Mouse (Mus musculus): ENCODE measurements around the gene Arl16. TPM values are rescaled to one million over a fixed set of nuclear protein-coding genes. Genes with fewer than 3 reads are reported as not detected.

The Arl16 gene
- polyA plus RNA-seq, 1 experiment from 2014 or later, result 48.8 TPM

DNA sequence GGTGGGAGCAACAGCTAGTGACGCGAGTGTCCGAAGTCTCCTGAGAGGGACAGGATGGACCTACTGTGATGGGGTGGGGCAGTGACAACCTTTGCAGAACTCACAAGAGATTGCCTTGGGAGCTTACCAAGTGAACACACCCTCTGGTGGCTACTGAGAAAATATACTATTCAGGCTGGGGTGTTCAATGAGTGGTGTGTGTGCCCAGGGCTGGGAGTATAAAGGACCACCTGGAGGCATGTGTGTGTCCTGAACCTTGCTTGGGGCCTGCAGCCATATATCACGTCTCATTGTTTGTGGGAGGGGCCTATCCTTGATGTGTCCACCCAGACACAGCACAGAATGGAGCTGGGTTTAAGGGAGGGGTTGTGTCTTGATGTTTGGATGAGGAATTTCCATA, 21.1 kb upstream of the Arl16 start:
- 75% methylated on average over 4 of the region's 4 CpGs for WGBS

DNA sequence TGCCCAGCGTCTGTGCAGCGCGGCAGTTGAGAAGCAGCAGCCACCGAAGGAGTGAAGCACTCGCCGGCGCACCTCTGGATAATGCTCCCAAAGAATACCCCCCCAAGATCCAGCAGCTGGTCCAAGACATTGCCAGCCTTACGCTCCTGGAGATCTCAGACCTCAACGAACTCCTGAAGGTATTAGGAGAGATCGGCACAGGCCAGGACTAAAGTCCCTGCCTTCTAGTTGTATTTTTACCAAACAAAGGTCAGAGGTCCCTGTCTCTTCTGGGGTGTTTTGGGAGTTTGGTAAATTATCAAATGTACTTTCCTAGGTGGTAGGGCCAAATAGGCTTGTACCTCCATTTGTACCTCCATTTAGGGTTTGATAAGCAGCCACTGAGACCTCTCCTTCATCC, 17.8 kb upstream of the Arl16 start:
- H3K4me2 ChIP-seq (ENCODE audit: low read length), result peak overlapping the region; percentile 92
- no peaks in the 10 kb centered on the region for H3K27me3 ChIP-seq (ENCODE audit: control insufficient read depth, insufficient read depth, low read length)
- H3K4me1 ChIP-seq (ENCODE audit: control insufficient read depth, insufficient read depth, low read length), result peaks cover 17% of the 10 kb centered on the region
- H3K27ac ChIP-seq (replicated peaks; ENCODE audit: low read depth, low read length), result 0 out of 2 replicates have a peak overlapping the region, but pooled peaks have one; percentile 92
- peak overlapping the region; percentile 84 for H3K9ac ChIP-seq (replicated peaks; ENCODE audit: low read length)
- DNase-seq, result no peak
- peak overlapping the region; percentile 98 for H3K4me3 ChIP-seq (replicated peaks; ENCODE audit: low read depth, low read length)
- H3K36me3 ChIP-seq (ENCODE audit: control insufficient read depth, insufficient read depth, low read length), result peaks cover 66% of the 10 kb centered on the region
- H3K9me3 ChIP-seq (ENCODE audit: control insufficient read depth, low read length), result no peaks in the 10 kb centered on the region
- 11% methylated on average over 10 of the region's 10 CpGs for WGBS
- ATAC-seq (ENCODE audit: low FRiP score, low TSS enrichment), result no peak

More for the DNA sequence above, 21.1 kb upstream of the Arl16 start:
- Histone ChIP-seq H3K4me1 (ENCODE audit: control insufficient read depth, insufficient read depth, low read length) (peaks cover 33% of the 10 kb centered on the region), H3K4me3 (replicated peaks; ENCODE audit: low read depth, low read length) (no peak overlapping the region), H3K27ac (replicated peaks; ENCODE audit: low read depth, low read length) (no peak overlapping the region), H3K9me3 (ENCODE audit: control insufficient read depth, low read length) (no peaks in the 10 kb centered on the region), H3K36me3 (ENCODE audit: control insufficient read depth, insufficient read depth, low read length) (peaks cover 35% of the 10 kb centered on the region), H3K9ac (replicated peaks; ENCODE audit: low read length) (no peak overlapping the region), H3K4me2 (ENCODE audit: low read length) (no peak overlapping the region), H3K27me3 (ENCODE audit: control insufficient read depth, insufficient read depth, low read length) (no peaks in the 10 kb centered on the region)
- no peak for ATAC-seq (ENCODE audit: low FRiP score, low TSS enrichment)
- DNase-seq, result no peak

DNA sequence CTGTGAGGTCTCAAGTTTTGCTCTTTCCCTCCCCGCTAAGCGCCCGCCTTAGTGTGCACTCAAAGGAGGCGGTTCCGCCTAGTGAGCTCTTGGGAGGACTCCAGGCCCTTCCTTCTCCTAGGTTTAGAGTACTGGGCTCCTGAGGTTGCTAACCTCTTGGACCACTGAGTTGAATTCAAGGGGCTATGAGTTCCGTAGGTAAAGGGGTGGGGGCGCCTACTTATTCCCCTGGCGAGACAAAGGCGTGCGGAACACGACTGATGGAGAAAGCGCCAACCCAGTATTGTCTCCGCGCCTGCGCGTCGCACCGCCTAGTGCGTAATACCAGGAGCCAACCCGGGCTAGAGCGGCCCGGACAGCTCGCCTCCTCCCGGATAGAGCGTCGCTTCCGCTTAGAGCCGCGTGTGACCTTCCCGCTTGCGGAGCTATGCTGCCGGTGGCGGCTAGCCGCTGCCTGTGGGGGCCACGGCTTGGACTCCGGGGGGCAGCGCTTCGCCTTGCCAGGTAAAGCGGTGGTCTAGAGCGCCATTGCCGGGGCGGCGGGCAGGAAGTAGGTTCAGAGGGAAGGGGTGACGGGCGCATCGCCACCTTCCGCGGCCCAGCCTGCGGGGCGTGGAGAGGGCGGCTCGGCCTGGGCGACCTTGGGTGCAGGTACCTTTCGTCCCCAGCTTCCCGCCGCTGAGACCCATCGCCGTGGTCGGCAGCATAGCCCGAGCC, 17.0 kb upstream of the Arl16 start, which contains the start of gene Mrpl12:
Gene Mrpl12, plus strand, starts transcription at position 349 of the 717 bp plus-strand sequence.
- Histone ChIP-seq H3K4me1 (ENCODE audit: control insufficient read depth, insufficient read depth, low read length) (peaks cover 17% of the 10 kb centered on the region), H3K4me2 (ENCODE audit: low read length) (peak within 1 kb of the TSS; percentile 92), H3K27ac (replicated peaks; ENCODE audit: low read depth, low read length) (peak within 1 kb of the TSS; percentile 92), H3K27me3 (ENCODE audit: control insufficient read depth, insufficient read depth, low read length) (no peaks in the 10 kb centered on the region), H3K9ac (replicated peaks; ENCODE audit: low read length) (peak within 1 kb of the TSS; percentile 84), H3K9me3 (ENCODE audit: control insufficient read depth, low read length) (no peaks in the 10 kb centered on the region), H3K36me3 (ENCODE audit: control insufficient read depth, insufficient read depth, low read length) (peaks cover 71% of the 10 kb centered on the region), H3K4me3 (replicated peaks; ENCODE audit: low read depth, low read length) (peak within 1 kb of the TSS; percentile 98)
- DNase-seq, result peak; percentile 99
- WGBS, result under 1% methylated on average over 60 of the region's 60 CpGs
- peak; percentile 95 for ATAC-seq (ENCODE audit: low FRiP score, low TSS enrichment)

DNA sequence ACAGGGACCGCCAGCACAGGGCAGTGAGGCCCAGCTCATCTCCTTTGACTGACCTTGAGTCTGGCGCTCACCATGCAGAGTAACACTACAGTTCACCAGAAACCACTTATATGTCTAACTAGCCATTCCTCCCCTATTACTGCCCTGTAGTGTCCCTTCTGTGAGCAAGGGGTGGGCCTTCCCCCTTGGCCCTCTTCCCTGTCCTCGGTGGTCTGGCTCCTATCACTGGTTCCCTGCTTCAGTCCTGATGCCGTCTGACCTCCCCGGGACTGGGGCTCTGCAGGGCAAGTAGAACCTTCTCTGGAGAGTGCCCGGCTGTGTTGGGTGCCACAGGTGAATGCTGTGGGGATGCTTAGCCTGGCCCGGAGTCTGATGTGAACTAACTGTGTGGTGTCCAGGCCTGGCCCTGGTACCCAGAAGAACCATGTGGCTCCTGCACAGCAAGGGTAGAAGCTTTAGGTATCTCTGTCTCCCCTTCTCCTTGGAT, 16.1 kb upstream of the Arl16 start:
- H3K27me3 ChIP-seq (ENCODE audit: control insufficient read depth, insufficient read depth, low read length), result no peaks in the 10 kb centered on the region

DNA sequence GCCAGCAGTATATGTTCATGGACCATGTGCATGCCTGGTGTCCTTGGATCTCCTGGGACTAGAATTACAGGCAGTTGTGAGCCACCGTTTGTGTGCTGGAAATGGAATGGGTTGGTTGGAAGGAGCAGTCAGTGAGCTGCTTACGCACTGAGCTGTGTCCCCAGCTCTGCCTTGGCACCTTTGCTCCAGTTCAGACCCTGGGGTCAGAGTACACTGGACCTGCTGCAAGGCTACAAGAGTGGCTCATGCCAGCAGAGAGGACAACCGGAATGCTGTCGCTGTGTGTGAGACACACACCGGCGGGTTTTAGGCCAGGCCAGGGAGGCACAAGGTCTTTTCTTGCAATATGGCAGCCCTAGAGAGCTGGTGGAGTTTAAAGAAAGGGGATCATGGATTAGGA, 4.6 kb upstream of the Arl16 start:
- DNase-seq, result no peak
- 98% methylated on average over 6 of the region's 6 CpGs for WGBS
- H3K9ac ChIP-seq (replicated peaks; ENCODE audit: low read length), result no peak overlapping the region
- no peak overlapping the region for H3K4me3 ChIP-seq (replicated peaks; ENCODE audit: low read depth, low read length)
- H3K9me3 ChIP-seq (ENCODE audit: control insufficient read depth, low read length), result no peaks in the 10 kb centered on the region
- H3K4me1 ChIP-seq (ENCODE audit: control insufficient read depth, insufficient read depth, low read length), result peaks cover 10% of the 10 kb centered on the region
- no peak overlapping the region for H3K4me2 ChIP-seq (ENCODE audit: low read length)
- H3K27me3 ChIP-seq (ENCODE audit: control insufficient read depth, insufficient read depth, low read length), result no peaks in the 10 kb centered on the region
- no peak for ATAC-seq (ENCODE audit: low FRiP score, low TSS enrichment)
- no peak overlapping the region for H3K27ac ChIP-seq (replicated peaks; ENCODE audit: low read depth, low read length)
- peaks cover 77% of the 10 kb centered on the region for H3K36me3 ChIP-seq (ENCODE audit: control insufficient read depth, insufficient read depth, low read length)

More for the DNA sequence above, 16.1 kb upstream of the Arl16 start:
- H3K4me1 ChIP-seq (ENCODE audit: control insufficient read depth, insufficient read depth, low read length), result peaks cover 17% of the 10 kb centered on the region
- peak overlapping the region; percentile 98 for H3K4me3 ChIP-seq (replicated peaks; ENCODE audit: low read depth, low read length)
- H3K9me3 ChIP-seq (ENCODE audit: control insufficient read depth, low read length), result no peaks in the 10 kb centered on the region
- peak overlapping the region; percentile 92 for H3K4me2 ChIP-seq (ENCODE audit: low read length)
- WGBS, result 90% methylated on average over 7 of the region's 7 CpGs
- DNase-seq (no peak), ATAC-seq (ENCODE audit: low FRiP score, low TSS enrichment) (no peak)
- H3K9ac ChIP-seq (replicated peaks; ENCODE audit: low read length), result peak overlapping the region; percentile 84; the same call in 1 of the 2 replicates
- peak overlapping the region; percentile 92; the same call in 1 of the 2 replicates for H3K27ac ChIP-seq (replicated peaks; ENCODE audit: low read depth, low read length)
- peaks cover 76% of the 10 kb centered on the region for H3K36me3 ChIP-seq (ENCODE audit: control insufficient read depth, insufficient read depth, low read length)

DNA sequence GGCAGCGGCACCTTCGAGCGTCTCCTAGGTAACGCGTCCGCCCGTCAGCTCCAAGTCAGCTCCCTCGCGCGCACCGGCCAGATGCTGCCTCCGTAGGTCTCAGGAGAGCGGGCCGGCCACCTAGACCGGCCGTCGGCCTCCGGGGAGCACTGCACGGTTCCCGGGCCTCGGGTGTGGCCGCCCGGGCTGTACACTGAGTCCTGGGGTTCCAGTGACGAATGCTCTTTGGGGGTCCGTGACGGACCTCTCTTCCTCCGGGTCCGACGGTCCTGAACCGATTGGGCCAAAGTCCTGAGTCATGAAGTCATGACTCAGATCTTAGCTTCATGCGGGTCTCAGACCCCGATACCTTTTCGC, 307 bp upstream of the Arl16 start:
- under 1% methylated on average over 33 of the region's 33 CpGs for WGBS
- Histone ChIP-seq H3K4me3 (replicated peaks; ENCODE audit: low read depth, low read length) (peak overlapping the region; percentile 71), H3K4me1 (ENCODE audit: control insufficient read depth, insufficient read depth, low read length) (peaks cover 20% of the 10 kb centered on the region), H3K27me3 (ENCODE audit: control insufficient read depth, insufficient read depth, low read length) (no peaks in the 10 kb centered on the region), H3K9me3 (ENCODE audit: control insufficient read depth, low read length) (no peaks in the 10 kb centered on the region), H3K4me2 (ENCODE audit: low read length) (peak overlapping the region; percentile 88), H3K36me3 (ENCODE audit: control insufficient read depth, insufficient read depth, low read length) (peaks cover 60% of the 10 kb centered on the region), H3K9ac (replicated peaks; ENCODE audit: low read length) (peak overlapping the region; percentile 75), H3K27ac (replicated peaks; ENCODE audit: low read depth, low read length) (peak overlapping the region; percentile 66)
- no peak for DNase-seq
- peak; percentile 61; the same call in 1 of the 2 replicates for ATAC-seq (ENCODE audit: low FRiP score, low TSS enrichment)

DNA sequence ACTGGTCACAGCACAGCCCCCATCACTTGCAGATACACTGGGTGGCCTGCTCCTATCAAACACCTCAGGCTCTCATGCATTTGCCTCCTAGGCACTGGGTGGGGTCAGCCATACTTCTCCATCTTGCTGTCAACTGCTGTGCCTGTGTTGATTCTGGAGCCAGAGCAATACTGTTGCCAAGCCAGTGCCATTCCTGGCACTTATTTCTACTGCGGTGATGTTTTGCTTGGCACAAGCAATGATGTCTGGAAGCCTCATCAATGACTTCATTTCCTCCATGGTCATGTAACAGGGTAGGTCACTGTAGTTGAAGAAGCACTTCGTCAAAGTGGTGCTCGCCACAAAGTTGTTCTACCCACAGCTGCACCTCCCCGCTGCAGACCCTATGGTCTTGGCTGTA, 1.9 kb downstream of the Arl16 start:
- H3K27ac ChIP-seq (replicated peaks; ENCODE audit: low read depth, low read length), result no peak overlapping the region
- no peaks in the 10 kb centered on the region for H3K9me3 ChIP-seq (ENCODE audit: control insufficient read depth, low read length)
- no peak overlapping the region for H3K9ac ChIP-seq (replicated peaks; ENCODE audit: low read length)
- 93% methylated on average over 4 of the region's 4 CpGs for WGBS
- DNase-seq (no peak), ATAC-seq (ENCODE audit: low FRiP score, low TSS enrichment) (no peak)
- peaks cover 60% of the 10 kb centered on the region for H3K36me3 ChIP-seq (ENCODE audit: control insufficient read depth, insufficient read depth, low read length)
- no peak overlapping the region for H3K4me2 ChIP-seq (ENCODE audit: low read length)
- no peaks in the 10 kb centered on the region for H3K27me3 ChIP-seq (ENCODE audit: control insufficient read depth, insufficient read depth, low read length)
- no peak overlapping the region for H3K4me3 ChIP-seq (replicated peaks; ENCODE audit: low read depth, low read length)
- H3K4me1 ChIP-seq (ENCODE audit: control insufficient read depth, insufficient read depth, low read length), result peaks cover 20% of the 10 kb centered on the region

DNA sequence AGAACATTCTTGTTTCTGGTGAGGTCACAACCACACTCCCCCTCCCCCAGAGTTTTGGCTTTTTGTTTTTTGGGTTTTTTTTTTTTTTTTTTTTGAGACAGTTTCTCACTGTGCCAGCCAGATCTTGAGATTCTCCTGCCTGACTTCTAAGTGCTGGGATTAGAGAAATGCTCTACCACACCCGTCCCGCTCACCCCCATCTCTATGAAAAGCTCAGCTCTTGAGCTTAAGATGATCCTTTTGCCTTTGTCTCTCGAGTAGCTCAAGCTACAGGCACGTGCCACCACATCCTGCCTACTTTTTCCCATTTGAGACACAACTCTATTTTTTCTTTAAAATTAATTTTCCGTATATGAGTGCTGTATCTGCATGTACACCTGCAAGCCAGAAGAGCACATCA, 3.0 kb downstream of the Arl16 start:
- H3K36me3 ChIP-seq (ENCODE audit: control insufficient read depth, insufficient read depth, low read length), result peaks cover 52% of the 10 kb centered on the region

DNA sequence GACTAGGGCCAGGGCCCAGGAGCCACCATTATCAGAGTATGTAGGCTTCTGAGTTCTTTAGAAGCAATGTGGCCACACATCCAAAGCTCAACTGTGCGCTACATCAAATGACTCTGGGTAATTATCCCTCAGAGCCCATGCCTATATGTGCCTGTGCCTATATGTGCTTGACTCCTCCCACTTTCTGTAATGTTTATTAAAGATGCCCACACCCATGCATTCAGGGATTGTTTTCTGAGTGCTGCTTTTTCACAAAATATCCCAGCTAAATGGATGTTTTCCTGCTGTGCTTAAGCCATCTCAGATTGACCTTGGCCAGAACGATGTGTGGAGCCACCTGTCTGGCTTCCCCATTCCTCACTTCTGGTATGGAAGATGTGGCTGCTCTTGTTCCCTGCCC, 3.9 kb downstream of the Arl16 start:
- H3K27ac ChIP-seq (replicated peaks; ENCODE audit: low read depth, low read length), result no peak overlapping the region
- peaks cover 23% of the 10 kb centered on the region for H3K4me1 ChIP-seq (ENCODE audit: control insufficient read depth, insufficient read depth, low read length)
- no peak overlapping the region for H3K9ac ChIP-seq (replicated peaks; ENCODE audit: low read length)
- DNase-seq (no peak), ATAC-seq (ENCODE audit: low FRiP score, low TSS enrichment) (no peak)
- H3K4me2 ChIP-seq (ENCODE audit: low read length), result no peak overlapping the region
- no peak overlapping the region for H3K4me3 ChIP-seq (replicated peaks; ENCODE audit: low read depth, low read length)
- 91% methylated on average over 2 of the region's 2 CpGs for WGBS
- H3K36me3 ChIP-seq (ENCODE audit: control insufficient read depth, insufficient read depth, low read length), result peaks cover 49% of the 10 kb centered on the region
- H3K9me3 ChIP-seq (ENCODE audit: control insufficient read depth, low read length), result no peaks in the 10 kb centered on the region
- no peaks in the 10 kb centered on the region for H3K27me3 ChIP-seq (ENCODE audit: control insufficient read depth, insufficient read depth, low read length)

More for the DNA sequence above, 3.0 kb downstream of the Arl16 start:
- no peak for DNase-seq
- 89% methylated on average over 5 of the region's 5 CpGs for WGBS
- H3K9ac ChIP-seq (replicated peaks; ENCODE audit: low read length), result no peak overlapping the region
- H3K4me1 ChIP-seq (ENCODE audit: control insufficient read depth, insufficient read depth, low read length), result peaks cover 20% of the 10 kb centered on the region
- no peaks in the 10 kb centered on the region for H3K27me3 ChIP-seq (ENCODE audit: control insufficient read depth, insufficient read depth, low read length)
- no peak overlapping the region for H3K4me2 ChIP-seq (ENCODE audit: low read length)
- no peaks in the 10 kb centered on the region for H3K9me3 ChIP-seq (ENCODE audit: control insufficient read depth, low read length)
- no peak for ATAC-seq (ENCODE audit: low FRiP score, low TSS enrichment)
- H3K4me3 ChIP-seq (replicated peaks; ENCODE audit: low read depth, low read length), result no peak overlapping the region
- H3K27ac ChIP-seq (replicated peaks; ENCODE audit: low read depth, low read length), result no peak overlapping the region

Data from midbrain, embryonic 14.5 days (tissue).